Mouse (Mus musculus) embryonic facial prominence, embryonic 11.5 days (tissue): Measurements from ENCODE around the gene Abcb6. TPM values are rescaled to one million over a fixed set of nuclear protein-coding genes. Genes with fewer than 3 reads are reported as not detected.
A peak's percentile ranks its signal among the peaks of the same experiment; 100 is the strongest.

Source experiments
- ATAC-seq: fragments of 200-750 bp; cut with Nextera tagmentation; replicated peaks from 2 replicates; pipeline ENCODE4 v1.8.0; 2017; ENCODE audit warnings: low read depth; ENCODE audit not compliant: insufficient number of reproducible peaks, low FRiP score, low TSS enrichment
- DNase-seq: peaks from one replicate; pipeline ENCODE4 v3.0.0-alpha.2; 2015; ENCODE audit warnings: low spot score
- H3K27ac ChIP-seq: fragments of 300-500 bp; sonication (generic); replicated peaks from 2 replicates; pipeline ENCODE4 v1.5.1; 2014; ENCODE audit warnings: mild to moderate bottlenecking, low read depth, low read length, control low read depth
- H3K27me3 ChIP-seq: fragments of 300-500 bp; sonication (generic); 2 replicates; pipeline ENCODE4 v1.6.1; 2014; ENCODE audit warnings: mild to moderate bottlenecking, low read length, moderate library complexity, mixed read lengths; ENCODE audit not compliant: control insufficient read depth, insufficient read depth
- H3K36me3 ChIP-seq: fragments of 300-500 bp; sonication (generic); replicated peaks from 2 replicates; pipeline ENCODE4 v1.6.1; 2014; ENCODE audit warnings: low read depth, mild to moderate bottlenecking, low read length, moderate library complexity, mixed read lengths; ENCODE audit not compliant: control insufficient read depth, insufficient read depth
- H3K4me1 ChIP-seq: fragments of 300-500 bp; sonication (generic); 2 replicates; pipeline ENCODE4 v1.6.1; 2014; ENCODE audit warnings: low read length, mixed read lengths; ENCODE audit not compliant: control insufficient read depth, insufficient read depth
- H3K4me2 ChIP-seq: fragments of 300-500 bp; sonication (generic); 2 replicates; pipeline ENCODE4 v1.6.1; 2014; ENCODE audit warnings: low read depth, mild to moderate bottlenecking, control low read depth, low read length, moderate library complexity
- H3K4me3 ChIP-seq: fragments of 300-500 bp; sonication (generic); 2 replicates; pipeline ENCODE4 v1.5.1; 2014; ENCODE audit warnings: low read depth, low read length, control low read depth
- H3K9ac ChIP-seq: fragments of 300-500 bp; sonication (generic); replicated peaks from 2 replicates; pipeline ENCODE4 v1.6.1; 2014; ENCODE audit warnings: mild to moderate bottlenecking, control low read depth, low read length
- H3K9me3 ChIP-seq: fragments of 300-500 bp; sonication (generic); replicated peaks from 2 replicates; pipeline ENCODE4 v1.6.1; 2016; ENCODE audit warnings: mild to moderate bottlenecking, low read length, inconsistent platforms, mixed read lengths; ENCODE audit not compliant: control insufficient read depth
- WGBS: fragments of 180-500 bp; shearing (Covaris S2); extraction: QIAGEN DNeasy Blood & Tissue Kit; methylation state at CpG from one replicate; pipeline ENCODE4 v1.1.7; 2014; 5-methylcytosine and 5-hydroxymethylcytosine counted together
- polyA plus RNA-seq: library from polyadenylated mRNA; unstranded; fragments of >200 nt; fragmentation: Nextera tagmentation; extraction: Ambion mirVana; gene quantifications from 2 replicates; pipeline ENCODE4 v1.2.1, GENCODE M21; 2014

Abcb6 gene
- polyA plus RNA-seq, 1 experiment from 2014 or later: 24.4 TPM

- Histone ChIP-seq H3K27ac (no peak overlapping the region), H3K27me3 (peaks cover 8% of the 10 kb centered on the region), H3K9ac (no peak overlapping the region), H3K36me3 (no peaks in the 10 kb centered on the region), H3K4me1 (no peaks in the 10 kb centered on the region), H3K4me3 (no peak overlapping the region), H3K9me3 (no peaks in the 10 kb centered on the region), H3K4me2 (no peak overlapping the region)
- no peak for DNase-seq
- ATAC-seq: no peak
- 85% methylated on average over 7 of the region's 7 CpGs for WGBS
These were observed 32.9 kb upstream of the Abcb6 start for GRCm38 (mm10) chr1:75213096-75213495.

GRCm38 (mm10) chr1:75212542-75212941 lies 32.4 kb upstream of the Abcb6 start:
- Histone ChIP-seq H3K36me3 (no peaks in the 10 kb centered on the region), H3K4me1 (no peaks in the 10 kb centered on the region), H3K27ac (no peak overlapping the region), H3K9me3 (no peaks in the 10 kb centered on the region), H3K4me2 (no peak overlapping the region), H3K27me3 (peaks cover 5% of the 10 kb centered on the region), H3K9ac (no peak overlapping the region), H3K4me3 (no peak overlapping the region)
- no peak for ATAC-seq
- WGBS: 66% methylated on average over 4 of the region's 4 CpGs
- DNase-seq: no peak

- no peaks in the 10 kb centered on the region for H3K9me3 ChIP-seq
- H3K4me2 ChIP-seq: peak overlapping the region; percentile 92
- no peaks in the 10 kb centered on the region for H3K36me3 ChIP-seq
- H3K27ac ChIP-seq: no peak overlapping the region
- no peaks in the 10 kb centered on the region for H3K27me3 ChIP-seq
- peak overlapping the region; percentile 87 for H3K4me3 ChIP-seq
- 13% methylated on average over 17 of the region's 17 CpGs for whole genome bisulfite sequencing
- H3K4me1 ChIP-seq: no peaks in the 10 kb centered on the region
- ATAC-seq (0 out of 2 replicates have a peak, but pooled peaks have one; percentile 19), DNase-seq (no peak)
- H3K9ac ChIP-seq: peak overlapping the region; percentile 92
These were observed 31.0 kb upstream of the Abcb6 start for GRCm38 (mm10) chr1:75211141-75211708.

- H3K27ac ChIP-seq: no peak within 1 kb of the TSS
- peak; percentile 98 for DNase-seq
- H3K9me3 ChIP-seq: no peaks in the 10 kb centered on the region
- WGBS: 5% methylated on average over 42 of the region's 42 CpGs
- peak within 1 kb of the TSS; percentile 92 for H3K4me2 ChIP-seq
- H3K27me3 ChIP-seq: no peaks in the 10 kb centered on the region
- H3K4me1 ChIP-seq: no peaks in the 10 kb centered on the region
- ATAC-seq: peak; percentile 92
- no peaks in the 10 kb centered on the region for H3K36me3 ChIP-seq
- H3K4me3 ChIP-seq: peak within 1 kb of the TSS; percentile 87
- peak within 1 kb of the TSS; percentile 92 for H3K9ac ChIP-seq
These were observed 30.2 kb upstream of the Abcb6 start, which contains the start of the genes Glb1l and Stk16 for GRCm38 (mm10) chr1:75210136-75211087. Gene Glb1l, minus strand, starts transcription at chr1:75210813. Gene Stk16, plus strand, starts transcription at chr1:75210838.

GRCm38 (mm10) chr1:75208967-75209678 lies 28.9 kb upstream of the Abcb6 start:
- ATAC-seq: no peak
- Histone ChIP-seq H3K9me3 (no peaks in the 10 kb centered on the region), H3K4me2 (peak overlapping the region; percentile 65), H3K4me3 (peak overlapping the region; percentile 29), H3K9ac (peak overlapping the region; percentile 60), H3K4me1 (no peaks in the 10 kb centered on the region), H3K36me3 (no peaks in the 10 kb centered on the region), H3K27ac (no peak overlapping the region), H3K27me3 (no peaks in the 10 kb centered on the region)
- WGBS: 16% methylated on average over 34 of the region's 34 CpGs
- peak; percentile 48 for DNase-seq

- no peak overlapping the region for H3K27ac ChIP-seq
- H3K27me3 ChIP-seq: no peaks in the 10 kb centered on the region
- H3K9ac ChIP-seq: no peak overlapping the region
- WGBS: 88% methylated on average over 1 of the region's 1 CpGs
- no peak for ATAC-seq
- H3K4me2 ChIP-seq: no peak overlapping the region
- no peaks in the 10 kb centered on the region for H3K4me1 ChIP-seq
- H3K4me3 ChIP-seq: no peak overlapping the region
- no peaks in the 10 kb centered on the region; the same call in 1 of the 2 replicates for H3K36me3 ChIP-seq
- H3K9me3 ChIP-seq: no peaks in the 10 kb centered on the region
- DNase-seq: no peak
These were observed 21.0 kb upstream of the Abcb6 start for GRCm38 (mm10) chr1:75201236-75201635.

GRCm38 (mm10) chr1:75192452-75192851 lies 12.3 kb upstream of the Abcb6 start:
- Histone ChIP-seq H3K9ac (peak overlapping the region; percentile 79), H3K36me3 (no peaks in the 10 kb centered on the region; the same call in 1 of the 2 replicates), H3K27ac (peak overlapping the region; percentile 64), H3K4me3 (peak overlapping the region; percentile 70), H3K4me1 (no peaks in the 10 kb centered on the region), H3K27me3 (no peaks in the 10 kb centered on the region), H3K9me3 (no peaks in the 10 kb centered on the region), H3K4me2 (peak overlapping the region; percentile 93)
- 1% methylated on average over 19 of the region's 19 CpGs for WGBS
- DNase-seq (peak; percentile 15), ATAC-seq (no peak)
